Mouse (Mus musculus) cerebellum, postnatal 14 days (tissue): ENCODE measurements around the gene Gm3415.
A peak's percentile ranks its signal among the peaks of the same experiment; 100 is the strongest.
"Not testable (repeated sequence)": the region's sequence is repeated elsewhere in the genome, so short reads cannot be mapped to it uniquely, and the experiment has no call there.

Source experiments
- DNase-seq, 2 experiments: peaks; one replicate each; pipeline ENCODE4 v3.0.0; 2021; ENCODE audit warnings: mixed read lengths in 2 of 2

The Gm3415 gene

DNA sequence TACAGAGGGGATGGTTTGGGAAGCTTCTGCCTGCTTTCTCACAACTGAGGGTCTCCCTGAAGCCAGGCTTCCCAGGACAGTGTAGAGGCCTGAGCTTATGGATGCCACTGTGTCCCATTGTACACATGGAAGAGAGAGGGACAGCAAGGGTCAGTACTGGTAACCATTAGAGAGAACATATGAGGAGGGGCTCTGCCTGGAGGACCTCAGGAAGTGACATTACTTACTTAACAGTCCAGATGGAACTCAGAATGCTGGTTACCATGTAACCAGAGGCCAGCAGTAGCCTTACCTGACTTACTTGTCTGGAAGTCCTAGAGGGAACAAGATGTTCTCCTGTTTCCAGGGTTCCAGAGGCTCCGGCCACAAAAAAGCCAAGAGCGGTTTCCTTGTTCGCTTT, at the start of gene Gm3415:
Gene Gm3415, plus strand, starts transcription at position 301 of the 400 bp plus-strand sequence.
- not testable (repeated sequence) for DNase-seq

DNA sequence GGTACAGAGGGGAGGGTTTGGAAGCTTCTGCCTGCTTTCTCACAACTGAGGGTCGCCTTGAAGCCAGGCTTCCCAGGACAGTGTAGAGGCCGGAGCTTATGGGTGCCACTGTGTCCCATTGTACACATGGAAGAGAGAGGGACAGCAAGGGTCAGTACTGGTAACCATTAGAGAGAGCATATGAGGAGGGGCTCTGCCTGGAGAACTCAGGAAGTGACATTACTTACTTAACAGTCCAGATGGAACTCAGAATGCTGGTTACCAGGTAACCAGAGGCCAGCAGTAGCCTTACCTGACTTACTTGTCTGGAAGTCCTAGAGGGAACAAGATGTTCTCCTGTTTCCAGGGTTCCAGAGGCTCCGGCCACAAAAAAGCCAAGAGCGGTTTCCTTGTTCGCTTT, 42.1 kb upstream of the Gm3415 start, which contains the start of gene Gm3402:
Gene Gm3402, plus strand, starts transcription at position 301 of the 400 bp plus-strand sequence.
- DNase-seq = not testable (repeated sequence)

DNA sequence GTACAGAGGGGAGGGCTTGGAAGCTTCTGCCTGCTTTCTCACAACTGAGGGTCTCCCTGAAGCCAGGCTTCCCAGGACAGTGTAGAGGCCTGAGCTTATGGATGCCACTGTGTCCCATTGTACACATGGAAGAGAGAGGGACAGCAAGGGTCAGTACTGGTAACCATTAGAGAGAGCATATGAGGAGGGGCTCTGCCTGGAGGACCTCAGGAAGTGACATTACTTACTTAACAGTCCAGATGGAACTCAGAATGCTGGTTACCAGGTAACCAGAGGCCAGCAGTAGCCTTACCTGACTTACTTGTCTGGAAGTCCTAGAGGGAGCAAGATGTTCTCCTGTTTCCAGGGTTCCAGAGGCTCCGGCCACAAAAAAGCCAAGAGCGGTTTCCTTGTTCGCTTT, 30.4 kb upstream of the Gm3415 start, which contains the start of gene Gm3404:
Gene Gm3404, plus strand, starts transcription at position 301 of the 400 bp plus-strand sequence.
- not testable (repeated sequence) for DNase-seq

DNA sequence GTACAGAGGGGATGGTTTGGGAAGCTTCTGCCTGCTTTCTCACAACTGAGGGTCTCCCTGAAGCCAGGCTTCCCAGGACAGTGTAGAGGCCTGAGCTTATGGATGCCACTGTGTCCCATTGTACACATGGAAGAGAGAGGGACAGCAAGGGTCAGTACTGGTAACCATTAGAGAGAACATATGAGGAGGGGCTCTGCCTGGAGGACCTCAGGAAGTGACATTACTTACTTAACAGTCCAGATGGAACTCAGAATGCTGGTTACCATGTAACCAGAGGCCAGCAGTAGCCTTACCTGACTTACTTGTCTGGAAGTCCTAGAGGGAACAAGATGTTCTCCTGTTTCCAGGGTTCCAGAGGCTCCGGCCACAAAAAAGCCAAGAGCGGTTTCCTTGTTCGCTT, 18.6 kb upstream of the Gm3415 start, which contains the start of gene Gm3409:
Gene Gm3409, plus strand, starts transcription at position 301 of the 400 bp plus-strand sequence.
- DNase-seq = not testable (repeated sequence)

DNA sequence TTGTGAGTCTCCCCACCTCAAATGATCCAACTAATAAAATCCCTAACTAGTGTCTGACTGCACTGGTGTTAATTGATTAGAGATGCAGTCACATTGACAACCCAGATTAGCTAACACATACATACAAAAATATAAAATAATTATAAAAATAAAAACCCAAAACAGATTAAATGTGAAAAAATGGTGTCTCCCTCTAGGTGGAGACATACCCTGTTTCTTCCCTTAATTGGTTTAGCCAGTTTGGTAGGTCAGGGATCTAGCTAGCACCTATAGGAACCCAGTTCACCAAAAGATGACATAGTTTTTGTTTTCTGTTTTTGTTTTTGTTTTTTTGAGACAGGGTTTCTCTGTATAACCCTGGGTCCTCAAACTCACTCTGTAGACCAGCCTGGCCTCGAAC, 8.3 kb downstream of the Gm3415 start:
- DNase-seq = no peak

DNA sequence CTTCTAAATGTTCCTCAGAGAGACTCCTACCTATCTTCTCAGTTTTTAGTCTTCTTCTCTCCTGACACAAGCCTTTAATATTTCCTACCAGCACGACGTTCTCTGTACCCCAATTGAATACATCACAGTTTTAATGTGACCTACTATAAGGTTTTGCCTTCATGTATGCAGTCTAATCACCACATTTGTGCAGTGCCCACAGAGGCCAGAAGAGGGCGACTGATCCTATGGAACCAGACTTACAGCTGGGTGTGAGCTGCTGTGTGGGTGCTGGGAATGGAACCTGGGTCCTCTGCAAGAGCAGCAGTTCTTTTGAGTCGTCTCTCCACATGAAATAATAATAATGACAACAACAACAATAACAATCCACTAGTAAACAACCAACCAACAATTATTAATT, 11.1 kb downstream of the Gm3415 start:
- DNase-seq = peak; percentile 18 to 58

DNA sequence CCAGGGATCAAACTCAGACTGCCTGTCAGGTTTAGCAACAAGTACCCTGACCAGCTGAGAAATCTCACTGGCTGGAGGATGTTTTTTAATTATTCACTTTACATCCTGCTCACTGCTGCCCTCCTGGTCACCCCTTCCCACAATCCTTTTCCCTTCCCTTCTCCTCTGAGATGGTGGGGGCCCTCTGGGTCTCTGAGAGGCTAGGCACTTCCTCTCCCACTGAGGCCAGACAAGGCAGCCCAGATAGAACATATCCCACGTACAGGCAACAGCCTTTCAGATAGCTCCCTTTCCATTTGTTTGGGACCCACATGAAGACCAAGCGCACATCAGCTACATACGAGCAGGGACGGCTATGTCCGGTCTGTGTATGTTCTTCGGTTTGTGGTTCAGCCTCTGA, 14.2 kb downstream of the Gm3415 start:
- not testable (repeated sequence) for DNase-seq

DNA sequence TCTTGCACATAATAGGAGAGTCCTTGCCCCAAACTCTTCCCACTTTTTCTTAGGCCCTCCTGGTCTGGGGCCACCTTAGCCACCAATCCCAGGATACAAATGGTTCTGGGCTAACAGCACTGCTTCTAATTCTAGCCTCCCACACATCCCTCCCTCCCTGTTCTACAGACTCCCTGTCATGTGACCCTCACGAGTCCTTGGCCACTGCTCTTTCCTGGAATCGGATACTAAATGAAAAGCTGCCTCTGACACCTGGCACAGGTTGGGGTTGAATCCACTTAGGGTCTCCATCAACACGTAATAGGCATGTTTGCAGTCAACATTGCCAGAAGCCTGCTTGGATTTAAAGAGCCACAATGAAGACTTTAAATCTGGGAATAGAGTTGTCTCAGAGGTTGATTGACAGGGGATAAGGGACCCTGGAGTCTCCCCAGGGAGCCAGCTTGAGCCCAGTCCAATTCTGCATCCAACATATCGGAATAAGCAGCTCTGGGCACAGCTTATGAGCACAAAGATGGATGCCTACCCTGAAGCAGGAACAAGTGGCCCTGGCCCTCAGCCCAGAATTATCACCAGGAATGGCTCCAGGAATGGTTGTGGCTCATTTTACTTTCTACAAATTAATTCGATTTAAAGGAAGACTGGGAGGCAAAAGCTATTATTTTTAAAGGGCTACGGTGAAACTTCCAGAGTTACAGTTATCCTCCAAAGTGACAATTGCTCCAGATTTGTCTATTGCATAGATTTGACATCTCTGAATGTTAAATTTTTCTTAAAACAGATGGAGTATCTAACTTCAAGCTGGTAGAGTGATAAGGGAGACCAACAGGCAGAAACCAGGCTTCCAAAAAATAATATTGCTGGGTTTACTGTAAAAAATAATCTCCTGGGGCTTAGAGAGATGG, 16.1 kb downstream of the Gm3415 start:
- DNase-seq = peak; percentile 75 to 80

DNA sequence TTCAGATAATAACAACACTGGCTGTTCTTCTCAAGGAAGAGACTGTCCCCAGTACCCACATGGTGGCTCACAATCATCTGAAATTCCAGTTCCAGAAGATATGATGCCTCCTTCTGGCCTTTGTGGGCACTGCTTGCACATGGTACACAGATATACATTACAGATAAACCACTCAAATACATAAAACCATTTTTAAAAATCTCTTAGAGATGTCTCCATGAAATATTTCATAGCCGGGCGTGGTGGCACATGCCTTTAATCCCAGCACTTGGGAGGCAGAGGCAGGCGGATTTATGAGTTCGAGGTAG, 16.8 kb downstream of the Gm3415 start:
- not testable (repeated sequence) for DNase-seq

DNA sequence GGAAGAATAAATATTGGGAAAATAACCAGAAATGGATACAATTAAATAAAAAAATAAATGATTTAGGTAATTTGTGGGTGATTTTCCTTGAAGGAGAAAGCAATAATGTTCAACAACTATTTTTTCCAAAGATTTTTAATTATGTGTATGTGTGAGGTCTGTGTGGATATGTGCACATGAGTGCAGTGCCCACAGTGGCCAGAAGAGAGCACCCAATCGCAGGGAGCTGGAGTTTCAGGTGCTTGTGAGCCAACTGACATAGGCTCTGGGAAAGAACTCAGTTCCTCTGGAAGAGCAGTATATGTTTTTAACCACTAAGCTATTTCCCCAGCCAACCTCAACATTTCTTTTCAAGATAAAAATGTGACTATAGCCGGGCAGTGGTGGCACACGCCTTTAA, 20.7 kb downstream of the Gm3415 start:
- DNase-seq = no peak

DNA sequence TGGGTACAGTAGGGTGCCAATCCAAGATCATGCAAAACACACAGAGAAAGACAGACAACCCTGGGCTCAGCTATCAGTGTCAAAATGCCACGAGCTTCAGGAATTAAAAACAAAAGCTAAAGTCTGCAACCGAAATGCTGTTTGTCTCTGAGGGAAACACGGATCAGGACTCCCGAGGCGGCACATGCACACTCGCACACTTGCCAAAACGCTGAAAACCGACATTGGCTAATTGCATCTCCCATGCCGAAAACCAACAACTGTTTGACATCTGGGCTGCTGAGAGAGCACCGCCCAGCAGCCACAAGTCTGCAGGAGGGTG, 28.2 kb downstream of the Gm3415 start:
- DNase-seq = no peak

DNA sequence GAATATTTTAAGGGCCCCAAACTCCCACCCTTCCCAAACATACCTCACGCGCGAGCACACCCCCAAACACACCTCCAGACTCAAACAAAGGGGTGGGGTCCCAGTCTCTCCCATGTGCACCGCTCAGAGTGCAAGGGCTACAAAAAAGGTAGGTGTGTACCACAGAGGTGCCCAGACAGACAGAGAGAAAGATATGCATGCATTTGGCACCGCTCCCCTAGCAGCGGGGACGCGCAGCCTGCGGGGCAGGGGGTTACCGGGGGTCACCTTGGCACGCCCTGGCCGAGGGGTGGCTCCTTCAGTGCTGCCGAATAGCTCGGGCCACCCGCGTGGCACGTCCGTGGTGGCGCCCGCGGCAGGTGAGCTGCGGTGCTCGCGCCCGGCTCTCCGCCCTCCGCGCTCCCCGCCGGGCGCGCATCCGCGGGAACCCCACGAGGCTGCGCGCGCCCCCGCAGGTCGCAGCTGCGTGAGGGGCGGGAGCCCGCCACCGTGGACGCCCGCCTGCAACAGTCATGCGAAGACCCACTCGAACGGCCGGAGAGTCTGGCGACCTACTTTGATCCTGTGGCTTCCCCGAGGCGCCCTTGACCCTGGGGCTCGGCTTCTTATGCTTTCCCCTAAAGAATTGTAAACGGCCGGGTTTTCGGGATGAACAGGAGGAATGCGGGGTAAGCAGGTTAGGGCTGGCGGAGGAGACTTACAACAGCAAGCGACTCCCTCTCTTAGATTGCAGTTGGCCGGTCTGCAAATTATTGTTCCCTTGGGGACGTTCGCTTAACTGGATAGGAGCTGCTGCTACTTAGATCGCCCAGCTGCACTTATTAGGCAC, 28.8 kb downstream of the Gm3415 start, which contains the start of gene Gpr12:
Gene Gpr12, minus strand, starts transcription at position 762 of the 829 bp plus-strand sequence.
- DNase-seq = peak; percentile 29 to 38

DNA sequence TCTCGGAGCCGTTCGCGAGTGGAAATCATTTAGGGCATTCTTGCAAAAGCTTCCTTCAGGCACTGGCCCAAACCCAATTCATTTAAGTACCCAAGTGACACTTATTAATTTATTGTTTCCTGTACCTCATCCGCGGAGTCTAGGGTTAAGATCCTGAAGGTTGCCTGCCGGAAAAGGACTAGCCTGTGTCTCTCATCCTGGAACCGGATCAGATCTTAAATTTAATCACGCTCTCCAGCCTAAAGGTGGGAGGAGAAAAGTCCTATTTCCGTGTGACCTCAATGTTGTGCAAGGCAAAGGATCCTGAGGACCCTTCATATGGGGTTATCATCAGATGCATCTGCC, 29.3 kb downstream of the Gm3415 start:
- DNase-seq = no peak

DNA sequence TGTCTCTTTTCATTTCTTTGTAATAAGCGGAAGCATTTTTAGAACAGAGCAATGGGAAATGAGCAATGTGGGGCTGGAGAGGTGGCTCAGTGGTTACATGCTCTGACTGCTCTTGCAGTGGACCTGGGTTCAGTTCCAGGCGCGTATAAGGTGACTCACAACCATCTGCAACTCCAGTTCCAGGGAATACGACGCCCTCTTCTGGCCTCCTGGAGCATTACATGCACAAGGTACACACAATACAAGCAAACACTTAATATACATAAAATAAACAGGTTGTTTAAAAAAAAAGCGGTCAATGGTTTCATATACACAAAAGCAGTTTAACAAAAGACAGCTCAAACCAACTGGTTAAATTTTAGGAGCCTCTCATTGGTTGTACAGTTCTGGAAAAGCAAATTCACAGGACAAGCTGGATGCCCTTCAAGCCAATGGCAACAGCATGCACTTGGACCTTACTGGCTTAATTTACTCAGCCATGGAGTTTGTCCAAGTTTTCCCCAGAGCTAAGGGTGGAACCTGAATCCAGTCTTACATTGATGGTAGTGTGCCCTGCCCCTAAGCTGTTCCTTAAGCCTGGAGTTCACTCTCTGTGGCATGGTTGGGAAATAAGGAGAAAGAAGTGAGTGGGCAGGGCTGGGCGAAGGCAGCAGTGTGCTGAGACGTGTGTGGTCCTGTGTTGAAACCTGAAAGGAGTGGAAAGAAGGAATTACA, 30.6 kb downstream of the Gm3415 start:
- DNase-seq = no peak

DNA sequence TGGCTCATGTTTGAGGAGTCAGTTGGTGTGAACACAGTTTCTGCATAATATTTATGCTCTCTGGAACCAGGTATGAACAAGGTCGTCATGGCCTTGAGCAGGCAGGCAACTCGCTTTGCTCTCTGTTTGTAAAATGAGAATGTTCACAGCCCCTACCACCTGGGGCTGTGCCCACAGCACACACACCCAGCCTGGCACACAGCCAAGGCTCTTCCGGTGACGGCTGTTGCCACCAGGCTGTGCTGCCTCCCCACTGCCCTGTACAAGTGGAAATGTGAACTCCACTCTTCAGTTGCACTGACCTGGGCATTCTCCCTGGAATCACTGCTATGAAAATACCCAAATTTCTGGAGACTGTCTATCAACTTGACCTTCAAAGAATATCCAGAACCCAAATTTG, 35.1 kb downstream of the Gm3415 start:
- peak in 1 of 2 experiments; percentile 8 for DNase-seq

DNA sequence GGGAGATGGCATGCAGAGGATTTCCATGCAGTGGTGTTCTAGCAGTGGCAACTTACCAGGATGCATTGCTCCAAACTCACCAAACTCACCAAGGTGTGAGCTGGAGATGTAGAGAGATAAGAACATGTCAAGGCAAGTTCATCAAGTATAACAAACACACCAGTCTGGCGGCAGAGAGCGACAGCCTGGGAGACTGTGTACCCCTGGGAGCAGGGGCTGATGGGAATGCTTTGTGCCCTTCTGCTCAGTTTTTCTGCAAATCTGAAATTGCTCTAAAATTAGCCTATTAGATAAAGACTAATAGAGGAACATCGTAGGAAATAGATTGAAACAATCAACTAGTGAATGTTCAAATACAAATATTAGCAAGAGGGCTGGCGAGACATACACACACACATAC, 35.7 kb downstream of the Gm3415 start:
- DNase-seq = no peak

DNA sequence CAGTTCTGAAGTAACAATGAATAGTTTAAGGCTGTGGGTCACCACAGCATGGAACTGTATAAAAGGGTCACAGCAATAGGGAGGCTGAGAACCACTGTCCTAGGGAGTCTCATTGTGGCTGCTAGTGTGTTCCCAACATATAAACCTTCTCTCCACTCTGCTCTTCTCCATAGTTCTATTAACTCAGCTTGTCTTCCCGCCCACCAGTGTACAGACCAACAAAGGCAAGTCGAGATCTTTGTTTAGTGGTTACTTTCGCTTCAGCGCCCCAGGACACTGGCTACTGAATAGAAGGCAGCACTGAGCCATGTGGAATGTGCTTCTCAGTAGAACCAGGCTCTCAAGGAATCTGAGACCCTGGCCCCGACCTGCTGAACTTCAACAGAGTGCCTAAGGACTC, 36.6 kb downstream of the Gm3415 start:
- DNase-seq = no peak

DNA sequence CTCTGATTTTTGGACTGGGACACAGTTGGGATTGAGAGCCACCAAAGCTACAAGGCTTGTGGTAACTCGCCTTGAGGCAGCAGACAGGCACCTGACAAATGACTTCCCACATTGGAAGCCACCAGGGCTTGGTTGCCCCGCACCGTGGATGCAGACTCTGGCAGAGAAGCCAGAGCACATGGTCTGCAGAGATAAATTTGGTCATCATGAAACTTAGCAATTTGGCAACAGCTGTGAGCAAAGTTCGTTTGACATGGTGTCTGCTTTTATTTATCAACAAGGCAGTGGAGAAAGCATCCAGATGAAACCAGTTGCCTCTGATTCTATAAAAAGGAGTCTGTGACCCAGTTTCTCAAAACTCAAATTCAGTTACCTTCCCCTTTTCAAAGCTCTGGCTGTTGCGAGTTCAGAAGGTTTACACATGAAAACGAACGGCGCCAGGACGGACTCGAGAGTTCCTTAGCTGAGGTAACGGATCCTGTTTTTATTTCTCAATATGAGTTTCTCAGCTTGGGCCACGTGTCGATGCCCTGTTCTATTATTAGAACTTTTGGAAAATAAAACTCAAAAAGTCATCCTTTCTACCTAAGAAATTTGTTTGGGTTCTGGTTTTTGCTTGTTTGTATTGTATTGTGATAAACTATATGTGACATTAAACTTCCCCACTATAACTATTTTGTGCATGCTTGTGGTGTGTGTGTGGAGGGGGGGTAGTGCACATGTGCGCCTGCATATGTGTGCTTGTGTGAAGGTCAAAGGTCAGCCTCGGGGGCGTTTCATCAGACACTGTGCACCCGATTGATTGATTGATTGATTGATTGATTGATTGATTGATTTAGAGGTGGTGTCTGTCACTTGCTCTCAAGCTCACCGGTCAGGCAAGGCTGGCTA, 40.9 kb downstream of the Gm3415 start:
- DNase-seq = no peak

DNA sequence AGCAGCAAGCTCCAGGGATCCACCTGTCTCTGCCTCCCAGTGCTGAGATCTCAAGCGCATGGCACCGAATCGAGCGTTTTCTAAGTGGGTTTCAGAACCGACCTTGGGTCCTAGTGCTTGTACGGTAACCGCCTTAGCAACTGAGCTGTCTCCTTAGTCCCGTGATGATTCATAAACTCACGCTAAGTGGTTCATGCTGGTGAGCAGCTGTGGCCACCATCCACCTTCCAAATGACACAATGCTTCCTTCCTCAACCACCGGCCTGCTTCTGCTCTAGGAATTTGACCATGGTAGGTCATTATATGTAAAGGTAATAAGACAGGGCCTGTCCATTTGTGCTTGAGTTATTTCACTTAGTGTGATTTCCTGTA, 41.6 kb downstream of the Gm3415 start:
- DNase-seq = no peak

DNA sequence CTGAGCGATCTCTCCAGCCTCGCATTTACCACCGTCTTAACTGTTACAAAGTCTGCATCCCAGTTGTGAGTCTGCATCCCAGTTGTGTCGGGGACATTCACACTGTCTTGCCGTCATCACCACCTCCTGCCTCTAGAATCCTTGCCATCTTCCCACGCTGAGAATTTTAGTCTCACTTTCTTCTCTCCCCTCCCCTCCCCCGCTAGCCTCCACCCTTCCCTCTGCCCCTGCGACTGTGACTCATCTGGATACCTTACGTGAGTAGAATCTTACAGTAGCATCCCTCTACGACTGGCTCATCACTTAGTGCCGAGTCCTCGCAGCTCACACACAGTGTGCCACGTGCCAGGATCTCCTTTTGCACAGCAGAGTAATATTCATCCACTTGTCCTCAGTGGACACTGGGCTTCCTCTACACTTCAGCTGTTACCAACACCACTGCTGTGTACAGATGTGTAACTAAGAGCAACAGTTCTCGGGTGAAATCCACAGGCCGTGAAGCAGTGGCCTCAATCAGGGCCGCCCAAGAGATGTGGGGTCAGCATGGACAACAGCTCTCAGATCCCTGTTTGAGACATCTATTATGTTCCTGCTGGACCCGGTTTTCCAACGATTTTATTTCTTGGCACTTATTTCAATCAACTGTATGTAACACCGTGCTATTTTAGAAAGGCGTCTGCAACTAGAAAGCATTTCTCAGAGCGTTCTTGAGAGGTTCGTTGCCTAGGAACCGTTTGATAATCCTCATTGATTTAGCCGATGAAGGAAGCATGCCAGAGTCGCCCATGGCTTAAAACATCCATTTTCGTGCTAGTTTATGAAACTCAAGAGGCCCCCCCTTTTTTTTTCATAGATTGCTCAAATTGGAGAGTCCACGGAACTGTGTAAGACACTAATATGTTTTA, 42.5 kb downstream of the Gm3415 start:
- DNase-seq = no peak

DNA sequence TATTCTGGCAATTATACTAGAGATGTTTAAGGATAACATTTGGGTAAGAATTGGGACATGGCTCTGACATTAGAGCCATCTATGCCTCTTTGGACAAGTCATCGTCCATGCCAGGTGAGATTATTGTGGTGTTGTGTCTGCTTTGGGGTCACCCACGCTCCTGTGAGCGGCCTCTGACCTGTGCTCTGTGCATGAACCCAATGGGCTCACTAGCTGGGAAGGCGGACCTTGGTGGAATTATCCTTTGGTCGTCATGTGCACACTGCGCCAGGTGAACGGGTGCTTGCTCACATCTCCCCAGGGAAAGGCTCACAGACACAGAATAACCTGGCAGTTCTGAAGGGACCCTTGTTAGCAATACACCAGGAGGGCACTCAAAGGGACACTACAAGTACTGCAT, 43.3 kb downstream of the Gm3415 start:
- DNase-seq = not testable (repeated sequence)
